Mouse (Mus musculus) right cerebral cortex, postnatal 4 days (tissue): ENCODE measurements around the gene Vldlr.

ENCODE experiments used
- DNase-seq: peaks from one replicate; pipeline ENCODE4 v3.0.0-alpha.2; 2022

Vldlr gene

DNA sequence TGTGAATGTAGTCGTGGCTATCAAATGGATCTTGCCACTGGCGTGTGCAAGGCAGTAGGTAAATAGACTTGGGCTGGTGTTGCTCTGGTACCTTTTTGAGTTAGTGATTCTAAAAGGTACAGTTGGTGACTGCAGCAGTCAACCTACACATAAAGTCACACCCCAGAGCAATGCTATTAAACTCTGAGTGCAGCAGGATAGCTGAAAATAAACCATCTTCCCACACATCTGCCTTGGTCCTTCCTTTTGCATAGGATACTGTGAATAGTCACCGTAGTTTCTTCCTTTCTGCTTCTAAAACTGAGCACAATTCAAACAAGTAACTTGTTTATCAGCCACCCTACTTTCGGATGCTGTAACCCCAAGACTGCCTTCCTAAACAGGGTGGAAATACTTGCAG, 23.6 kb downstream of the Vldlr start:
- DNase-seq, result no peak

DNA sequence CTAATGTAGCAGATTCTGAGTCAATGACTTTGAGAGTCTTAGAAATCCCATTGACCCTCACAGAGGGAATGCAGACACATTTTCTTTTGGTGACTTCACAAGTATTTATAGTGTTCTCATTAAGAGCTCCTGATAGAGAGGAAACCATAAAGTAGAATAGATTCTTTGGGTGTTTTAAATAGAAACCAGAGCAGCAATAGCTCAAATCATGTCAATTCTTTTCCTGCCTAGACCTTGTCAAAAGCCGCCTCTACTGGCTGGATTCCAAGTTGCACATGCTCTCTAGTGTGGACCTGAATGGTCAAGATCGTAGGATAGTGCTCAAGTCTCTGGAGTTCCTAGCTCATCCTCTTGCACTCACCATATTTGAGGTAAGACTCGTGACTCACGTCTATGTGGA, 27.2 kb downstream of the Vldlr start:
- DNase-seq, result no peak

DNA sequence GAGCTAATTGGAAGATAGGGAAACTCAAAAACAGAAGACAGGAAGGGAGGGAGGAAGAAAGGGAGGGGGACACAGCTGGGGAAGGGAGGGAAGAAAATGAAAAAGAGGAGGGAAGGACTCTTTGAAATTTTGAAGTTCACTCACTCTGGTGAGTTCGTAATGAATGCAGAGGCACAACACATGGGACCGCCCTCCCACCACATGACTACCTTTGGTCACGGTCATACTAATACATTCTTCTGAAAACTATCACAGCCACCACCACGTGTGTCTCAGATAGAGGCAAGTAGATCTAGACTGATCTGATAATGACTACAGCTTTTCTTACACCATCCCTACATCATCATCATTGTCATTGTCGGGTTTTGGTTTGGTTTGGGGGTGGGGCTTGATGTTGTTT, 38.5 kb downstream of the Vldlr start:
- DNase-seq, result no peak

DNA sequence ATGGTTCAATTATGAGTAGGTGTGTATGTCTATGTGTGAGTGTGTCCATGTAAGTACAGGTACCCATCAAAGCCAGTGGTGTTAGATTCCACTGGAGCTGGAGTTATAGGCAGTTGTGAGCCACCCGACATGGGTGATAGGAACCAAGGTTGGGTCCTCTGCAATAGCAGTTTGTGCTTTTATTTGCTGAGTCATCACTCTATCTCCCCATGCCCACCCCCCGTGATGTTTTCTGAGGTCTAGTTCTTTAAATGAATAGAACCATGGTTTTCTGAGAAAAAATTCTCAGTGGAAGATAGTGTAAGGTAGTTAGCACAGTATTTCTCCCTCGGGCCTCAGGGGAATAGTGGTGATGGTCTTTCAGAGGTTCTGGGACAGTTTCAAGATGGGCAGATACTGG, 39.4 kb downstream of the Vldlr start:
- DNase-seq, result no peak

DNA sequence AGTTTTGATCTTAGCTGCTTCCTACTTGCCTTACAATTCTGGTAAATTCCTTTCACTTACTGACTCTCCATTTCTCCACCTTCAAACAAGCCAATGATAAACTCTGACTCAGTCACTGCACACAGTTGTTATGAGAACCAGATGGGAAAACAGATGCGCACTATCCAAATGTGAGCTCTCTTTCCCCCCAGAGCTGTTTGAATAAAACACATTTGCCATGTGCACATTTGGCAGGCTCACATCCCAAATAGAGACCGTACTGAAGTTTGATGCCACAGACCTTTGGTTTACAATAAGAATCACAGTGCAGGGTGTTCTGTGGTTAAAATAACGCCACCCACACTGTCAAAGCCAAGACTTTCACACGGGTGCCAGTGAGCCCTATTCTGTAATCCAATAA, 43.8 kb downstream of the Vldlr start:
- no peak for DNase-seq

DNA sequence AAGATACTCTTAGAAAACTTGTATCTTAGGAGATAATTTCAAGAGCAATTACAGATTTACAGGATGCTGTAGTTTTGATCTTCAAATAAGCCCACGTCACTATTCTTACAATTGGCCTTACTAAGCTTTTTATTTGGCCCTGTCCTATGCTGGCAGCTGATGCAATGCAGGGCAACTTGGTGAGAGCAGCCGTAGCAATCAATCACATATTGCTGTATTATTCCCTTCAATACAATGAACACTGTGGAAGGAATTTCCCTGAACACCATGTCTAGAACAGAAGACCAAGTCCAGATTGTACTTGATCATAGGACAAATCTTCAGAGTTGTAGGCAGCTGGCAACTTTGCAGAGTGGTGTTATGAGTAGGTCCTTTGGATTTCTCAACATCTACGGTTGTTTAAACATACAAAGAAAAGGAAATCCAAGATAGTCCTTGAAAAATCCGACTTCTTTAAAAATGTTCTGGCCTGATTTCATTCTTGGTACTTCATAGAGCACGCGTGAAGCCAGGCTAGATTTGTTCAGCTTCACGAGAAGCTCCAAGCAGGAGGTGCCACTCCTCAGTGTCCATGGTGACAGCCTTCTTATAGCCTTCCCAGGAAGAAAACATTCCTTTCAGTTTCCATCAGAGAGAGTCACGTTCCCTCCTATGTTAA, 44.5 kb downstream of the Vldlr start:
- DNase-seq, result no peak

DNA sequence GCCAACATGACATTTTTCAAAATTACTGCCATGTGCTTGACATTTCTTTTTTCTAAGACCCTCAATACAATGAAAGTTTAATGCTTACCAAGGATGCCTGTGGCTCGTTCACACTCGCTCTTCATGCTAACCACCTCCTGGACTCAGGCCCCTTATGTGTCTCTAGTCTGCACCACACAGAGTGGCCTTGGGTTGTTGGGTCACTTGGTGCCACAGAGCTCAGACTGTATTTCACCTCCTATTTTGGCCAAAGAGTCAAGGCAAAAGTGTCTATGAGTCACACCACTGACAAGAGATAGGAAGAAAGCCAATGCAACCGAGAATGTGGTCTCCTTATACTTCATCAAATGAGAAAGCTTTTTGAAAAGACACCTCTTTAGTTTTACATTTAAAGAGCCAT, 45.9 kb downstream of the Vldlr start:
- no peak for DNase-seq

DNA sequence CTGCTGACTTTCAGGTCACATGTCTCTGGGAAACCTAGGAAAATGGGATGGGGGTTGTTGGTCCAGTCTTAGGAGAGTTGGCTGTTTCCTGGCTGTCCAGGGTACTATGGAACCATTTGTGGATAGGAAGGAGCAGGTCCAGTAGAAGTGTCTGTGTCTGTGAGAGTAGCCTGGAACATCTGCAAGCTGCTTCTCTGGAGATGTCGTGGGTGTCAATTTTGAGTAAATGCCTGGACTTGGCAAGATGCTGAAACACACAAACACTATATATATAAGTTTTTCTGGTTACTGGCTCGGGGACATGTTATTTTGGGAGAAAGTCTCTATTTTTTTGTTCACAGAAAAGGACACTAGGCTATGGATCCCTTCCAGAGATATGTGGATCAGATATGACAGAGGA, 57.1 kb downstream of the Vldlr start:
- no peak for DNase-seq

DNA sequence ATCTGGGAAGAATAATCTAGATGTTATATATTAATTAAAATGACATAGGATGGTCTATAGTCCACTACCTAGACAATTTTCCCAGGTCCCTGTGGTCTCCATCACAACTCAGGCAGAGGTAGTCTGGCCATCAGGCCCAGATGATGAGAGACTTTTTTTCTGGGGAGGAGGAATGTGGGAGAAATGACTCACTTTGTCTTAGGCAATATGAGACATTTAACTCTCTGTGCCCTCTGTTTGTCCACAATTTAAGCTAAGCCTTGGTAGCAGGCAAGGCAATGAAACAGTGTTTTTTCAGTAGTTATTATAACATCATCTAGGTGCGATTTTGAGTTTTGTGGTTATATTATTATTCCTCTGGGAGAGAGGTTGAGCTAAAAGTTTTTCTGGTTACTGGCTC, 58.1 kb downstream of the Vldlr start:
- DNase-seq, result no peak

DNA sequence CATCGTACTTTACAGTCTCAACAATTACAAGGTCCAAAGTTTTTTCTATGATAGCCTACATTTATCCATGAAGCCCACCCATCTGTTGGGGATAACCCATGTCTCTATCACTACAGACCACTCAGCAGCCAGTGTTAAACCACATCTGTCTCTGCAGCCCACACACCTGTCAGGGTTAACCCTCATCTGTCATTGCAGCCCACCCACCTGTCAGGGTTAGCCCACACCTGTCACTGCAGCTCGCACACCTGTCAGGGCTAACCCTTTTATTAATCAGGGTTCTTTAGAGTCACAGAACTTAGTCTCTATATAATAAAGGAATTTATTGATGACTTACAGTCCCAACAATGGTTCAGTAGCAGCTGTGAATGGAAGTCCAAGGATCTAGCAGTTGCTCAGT, 62.9 kb downstream of the Vldlr start:
- DNase-seq, result no peak
